Mouse (Mus musculus) G1E (cell line): ENCODE measurements around the gene Hmces. TPM values are rescaled to one million over a fixed set of nuclear protein-coding genes. Genes with fewer than 3 reads are reported as not detected.

Source experiments
- ATAC-seq: 2 replicates; pipeline ENCODE4 v1.8.0; 2016; ENCODE audit warnings: mild to moderate bottlenecking; ENCODE audit not compliant: insufficient number of reproducible peaks, poor library complexity, low FRiP score, severe bottlenecking; ENCODE audit errors: extremely low read depth
- DNase-seq: peaks from one replicate; pipeline ENCODE4 v3.0.0; 2012; ENCODE audit warnings: low spot score
- H3K27me3 ChIP-seq: 2 replicates; pipeline ENCODE4 v1.6.1; 2012; ENCODE audit warnings: mild to moderate bottlenecking, low read length, inconsistent platforms; ENCODE audit not compliant: insufficient read depth
- H3K36me3 ChIP-seq: replicated peaks from 2 replicates; pipeline ENCODE3; 2012; ENCODE audit warnings: mild to moderate bottlenecking, inconsistent platforms
- H3K4me1 ChIP-seq: 2 replicates; pipeline ENCODE4 v1.6.1; 2012; ENCODE audit warnings: low read depth, low read length, inconsistent platforms, mixed read lengths; ENCODE audit not compliant: insufficient read depth
- H3K4me3 ChIP-seq: 2 replicates; pipeline ENCODE4 v1.5.1; 2012; ENCODE audit warnings: low read depth, mild to moderate bottlenecking, inconsistent platforms, low read length, moderate library complexity, mixed read lengths
- H3K9me3 ChIP-seq: replicated peaks from 2 replicates; pipeline ENCODE4 v1.6.1; 2012; ENCODE audit warnings: inconsistent platforms
- CTCF ChIP-seq: IDR thresholded peaks from 2 replicates; pipeline ENCODE4 v1.5.1; 2012; ENCODE audit warnings: low read depth, low read length, inconsistent platforms, mixed read lengths
- GATA1 ChIP-seq: IDR thresholded peaks from 2 replicates; pipeline ENCODE4 v1.6.1; 2012; ENCODE audit warnings: borderline replicate concordance, low read length, inconsistent platforms, mixed read lengths
- GATA2 ChIP-seq: IDR thresholded peaks from 2 replicates; pipeline ENCODE4 v1.6.1; 2012; ENCODE audit warnings: low read depth, low read length, inconsistent platforms, borderline replicate concordance
- POLR2AphosphoS5 ChIP-seq: IDR thresholded peaks from 2 replicates; pipeline ENCODE4 v1.6.1; 2012; ENCODE audit warnings: low read depth, low read length, inconsistent platforms; ENCODE audit not compliant: insufficient replicate concordance
- TAL1 ChIP-seq: conservative IDR thresholded peaks from 2 replicates; pipeline ENCODE4 v1.6.1; 2012; ENCODE audit warnings: low read depth, low read length, inconsistent platforms, mixed read lengths
- polyA plus RNA-seq: library from polyadenylated mRNA; stranded (reverse); fragments of >175 nt; gene quantifications from 2 replicates; pipeline ENCODE4 v1.2.3, GENCODE M21; 2012
- total RNA-seq, 2 experiments: library from RNA; stranded (forward) in 1 of 2; stranded (reverse) in 1 of 2; fragments of 200-1000 nt in 1 of 2; fragments of >200 nt in 1 of 2; fragmentation: Nextera tagmentation in 1 of 2; gene quantifications; 2 replicates each; pipeline ENCODE4 v1.2.3; 2014 to 2017

Gene Hmces
- total and polyA plus RNA-seq, 3 experiments: 19.8 to 31.3 (median 20.0) TPM

DNA sequence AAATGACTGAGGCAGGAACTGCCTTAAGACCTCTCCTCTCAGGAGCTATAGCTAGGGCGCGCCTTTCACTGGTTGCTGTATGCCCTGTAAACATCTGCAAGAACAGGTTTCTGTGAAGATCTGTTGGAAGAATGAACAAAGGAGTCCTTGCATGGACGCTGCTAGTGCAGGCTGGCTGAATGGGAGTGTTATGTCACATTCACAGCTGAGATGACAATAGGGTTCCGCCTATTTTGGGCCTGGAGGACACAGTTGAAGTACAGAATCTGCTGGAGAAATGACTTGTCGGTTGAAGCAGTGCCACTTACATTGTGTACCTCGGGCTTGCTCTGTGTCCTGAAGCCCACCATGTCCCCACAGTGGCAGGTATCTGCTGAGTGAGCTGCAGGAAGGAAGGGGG is 4.6 kb upstream of the Hmces start:
- no peaks in the 10 kb centered on the region for H3K27me3 ChIP-seq
- no peaks in the 10 kb centered on the region for H3K9me3 ChIP-seq
- no peak overlapping the region for H3K4me3 ChIP-seq
- DNase-seq: no peak
- peaks cover 25% of the 10 kb centered on the region for H3K4me1 ChIP-seq
- no peak for ATAC-seq
- TF ChIP-seq TAL1 (no peak), GATA2 (no peak), POLR2AphosphoS5 (no peak)
- H3K36me3 ChIP-seq: peaks cover 93% of the 10 kb centered on the region

DNA sequence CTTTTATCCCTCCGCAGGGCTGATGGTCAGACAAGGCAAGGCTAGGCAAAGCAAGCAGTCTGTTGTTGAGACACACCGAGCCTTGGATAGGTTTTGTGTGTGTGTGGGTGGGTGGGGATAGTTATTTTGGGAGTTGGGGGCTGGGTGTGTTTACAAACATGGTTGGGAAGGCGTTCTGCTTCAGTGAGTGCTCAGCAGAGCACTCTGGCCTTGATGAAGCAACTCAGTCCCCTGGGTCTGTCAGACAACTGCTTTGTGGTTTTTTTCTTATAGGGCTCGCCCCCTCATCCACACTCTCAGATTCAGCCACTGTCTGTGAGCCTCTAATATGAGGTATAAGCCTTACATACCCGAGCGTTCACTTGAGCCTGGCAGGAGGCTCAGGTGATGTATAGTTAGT is 2.2 kb upstream of the Hmces start:
- DNase-seq: no peak
- Histone ChIP-seq H3K27me3 (no peaks in the 10 kb centered on the region), H3K4me1 (peaks cover 46% of the 10 kb centered on the region), H3K4me3 (no peak overlapping the region), H3K9me3 (no peaks in the 10 kb centered on the region), H3K36me3 (peaks cover 82% of the 10 kb centered on the region)
- TF ChIP-seq TAL1: no peak
- TF ChIP-seq GATA2: no peak
- no peak for TF ChIP-seq GATA1
- TF ChIP-seq CTCF: no peak
- TF ChIP-seq POLR2AphosphoS5: no peak
- no peak for ATAC-seq

GRCm38 (mm10) chr6:87914326-87915102 is 779 bp downstream of the Hmces start:
- H3K27me3 ChIP-seq: no peaks in the 10 kb centered on the region
- no peak; the same call in 1 of the 2 replicates for ATAC-seq
- H3K4me1 ChIP-seq: peaks cover 41% of the 10 kb centered on the region
- peak overlapping the region; percentile 81 for H3K4me3 ChIP-seq
- peak; percentile 48 for DNase-seq
- no peak for TF ChIP-seq GATA2
- TF ChIP-seq GATA1: no peak
- TF ChIP-seq CTCF: no peak
- no peak for TF ChIP-seq POLR2AphosphoS5
- TF ChIP-seq TAL1: no peak
- peaks cover 79% of the 10 kb centered on the region for H3K36me3 ChIP-seq
- no peaks in the 10 kb centered on the region for H3K9me3 ChIP-seq

GRCm38 (mm10) chr6:87915939-87916338 is 2.2 kb downstream of the Hmces start:
- H3K4me1 ChIP-seq: peaks cover 38% of the 10 kb centered on the region
- H3K9me3 ChIP-seq: no peaks in the 10 kb centered on the region
- peaks cover 77% of the 10 kb centered on the region for H3K36me3 ChIP-seq
- peak; percentile 58 for DNase-seq
- peak; percentile 51; the same call in 1 of the 2 replicates for ATAC-seq
- TF ChIP-seq POLR2AphosphoS5 (no peak), CTCF (no peak), GATA1 (no peak), GATA2 (no peak), TAL1 (no peak)
- no peaks in the 10 kb centered on the region for H3K27me3 ChIP-seq
- H3K4me3 ChIP-seq: no peak overlapping the region; the same call in 1 of the 2 replicates

GRCm38 (mm10) chr6:87921201-87921600 is 7.5 kb downstream of the Hmces start:
- H3K27me3 ChIP-seq: no peaks in the 10 kb centered on the region
- H3K36me3 ChIP-seq: peaks cover 78% of the 10 kb centered on the region
- peaks cover 11% of the 10 kb centered on the region for H3K4me1 ChIP-seq
- no peak overlapping the region for H3K4me3 ChIP-seq
- no peaks in the 10 kb centered on the region for H3K9me3 ChIP-seq
- DNase-seq (no peak), ATAC-seq (no peak)
- TF ChIP-seq GATA2 (no peak), TAL1 (no peak), CTCF (no peak), POLR2AphosphoS5 (no peak), GATA1 (no peak)

DNA sequence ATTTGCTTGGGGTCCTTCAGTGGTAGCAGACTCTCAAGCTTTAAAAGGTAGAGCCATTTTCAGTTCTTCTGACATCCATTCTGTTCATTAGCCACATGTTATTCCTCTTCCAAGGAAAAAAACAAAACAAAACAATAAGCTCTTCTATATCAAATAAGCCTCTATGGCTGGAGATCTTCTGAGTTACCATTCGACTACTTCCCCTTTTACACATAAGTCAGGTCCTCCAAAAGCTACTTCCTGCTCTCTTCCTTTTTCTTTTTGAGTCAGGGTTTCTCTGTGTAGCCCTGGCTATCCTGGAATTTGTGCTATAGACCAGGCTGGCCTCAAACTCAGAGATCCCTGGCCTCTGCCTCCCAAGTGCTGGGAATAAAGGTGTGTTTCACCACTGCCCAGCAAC is 9.9 kb downstream of the Hmces start:
- no peak overlapping the region for H3K4me3 ChIP-seq
- H3K9me3 ChIP-seq: no peaks in the 10 kb centered on the region
- DNase-seq (no peak), ATAC-seq (no peak)
- no peaks in the 10 kb centered on the region for H3K27me3 ChIP-seq
- H3K36me3 ChIP-seq: peaks cover 64% of the 10 kb centered on the region
- no peak for TF ChIP-seq GATA2
- no peak for TF ChIP-seq GATA1
- TF ChIP-seq POLR2AphosphoS5: no peak
- no peak for TF ChIP-seq CTCF
- H3K4me1 ChIP-seq: peaks cover 7% of the 10 kb centered on the region
